In the genomic region with DNA sequence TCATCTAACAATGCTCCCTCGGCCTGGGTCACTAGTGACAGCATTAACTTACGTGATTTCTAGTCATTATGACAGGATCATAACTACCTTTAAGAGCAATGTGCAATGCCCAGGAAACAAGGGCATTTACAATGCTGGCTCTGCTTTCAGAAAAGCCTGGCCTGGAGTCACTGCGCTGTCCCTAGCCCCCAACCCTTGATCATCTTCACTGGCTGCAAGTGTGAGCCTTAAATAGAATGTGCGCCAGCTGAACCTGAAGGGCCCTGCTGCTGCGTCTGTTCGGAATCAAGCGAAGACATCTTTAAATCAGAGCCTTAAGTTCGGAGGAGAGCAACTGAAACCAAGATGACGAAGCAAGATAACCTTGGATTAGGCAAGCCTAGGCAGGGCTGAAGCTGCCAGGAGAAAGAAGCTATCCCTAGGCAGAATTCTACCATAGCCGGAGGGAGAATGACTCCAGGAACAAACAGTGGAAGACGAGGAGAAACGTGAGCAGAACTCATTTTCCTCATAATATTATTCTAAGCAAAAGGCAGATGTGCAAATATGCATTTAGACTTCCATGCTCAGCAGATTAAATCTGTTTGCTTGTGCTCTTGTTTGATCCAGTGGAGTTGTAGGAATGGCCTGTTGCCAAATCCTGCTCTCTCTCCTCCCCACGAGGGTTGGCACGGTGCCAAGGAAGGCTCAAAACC, we compare ENCODE assay signal across 10 mouse cellular contexts. TPM values are rescaled to one million over a fixed set of nuclear protein-coding genes. Genes with fewer than 3 reads are reported as not detected.
DNase-seq lines count a peak whose midpoint lies in the region; ATAC-seq and TF ChIP-seq lines count a peak whose summit lies in the region.
"Had no signal": no experiment of that assay in that cellular context is flagged by ENCODE, and none has a peak within 500 bp of the region (broad histone marks: within the 10 kb centered on the region; RNA-seq: fewer than 3 reads in every experiment).

No protein-coding gene starts in this region.

- H3K27me3 ChIP-seq in kidney, embryonic 15.5 days = no peaks in the 10 kb centered on the region
- H3K27me3 ChIP-seq in liver, postnatal 0 days (ENCODE audit: insufficient read depth, low read length) = no peaks in the 10 kb centered on the region
- H3K27me3 ChIP-seq: CH12.LX; megakaryocyte, embryonic 14.5 days had no signal

- peaks cover 9% of the 10 kb centered on the region; the same call in 1 of the 2 replicates for H3K4me1 ChIP-seq in kidney, embryonic 15.5 days
- H3K4me1 ChIP-seq in liver, postnatal 0 days (ENCODE audit: insufficient read depth) = no peaks in the 10 kb centered on the region
- H3K4me1 ChIP-seq: megakaryocyte, embryonic 14.5 days had no signal

- H3K27ac ChIP-seq in kidney, embryonic 15.5 days = no peak overlapping the region
- H3K27ac ChIP-seq in liver, postnatal 0 days (ENCODE audit: low read depth) = no peak overlapping the region

- H3K4me3 ChIP-seq in kidney, embryonic 15.5 days (replicated peaks) = no peak overlapping the region
- no peak overlapping the region for H3K4me3 ChIP-seq in liver, postnatal 0 days (ENCODE audit: low read depth, low read length)
- H3K4me3 ChIP-seq: megakaryocyte, embryonic 14.5 days had no signal

- H3K9me3 ChIP-seq in kidney, embryonic 15.5 days (replicated peaks) = no peaks in the 10 kb centered on the region
- H3K9me3 ChIP-seq in liver, postnatal 0 days (ENCODE audit: low read length) = no peaks in the 10 kb centered on the region; the same call in 1 of the 2 replicates

- DNase-seq in gastrocnemius, postnatal 10 days = peak; percentile 49
- DNase-seq in gastrocnemius, adult 8-10 months (ENCODE audit: low spot score in 2 of 2) = no peak
- peak; percentile 91 for DNase-seq in brain, embryonic 14.5 days (ENCODE audit: low read depth)
- peak; percentile 28 for DNase-seq in heart, adult 8-10 months (ENCODE audit: low spot score)
- DNase-seq in liver, postnatal 0 days = peak; percentile 43
- peak; percentile 70 to 73 for DNase-seq in right cerebral cortex, adult 2 months (ENCODE audit: low spot score in 2 of 2)
- no peak for DNase-seq in thymus, postnatal 0 days (ENCODE audit: low spot score)

- ATAC-seq in kidney, embryonic 15.5 days (replicated peaks; ENCODE audit: low FRiP score) = 0 out of 2 replicates have a peak, but pooled peaks have one; percentile 7
- ATAC-seq in liver, postnatal 0 days = no peak

- TF ChIP-seq CTCF in brain, embryonic 14.5 days (IDR thresholded peaks at IDR 0.05; ENCODE audit: borderline replicate concordance, extremely low read depth, insufficient read depth, insufficient read length) = no peak
- TF ChIP-seq CTCF in liver, postnatal 0 days (IDR thresholded peaks at IDR 0.05; ENCODE audit: low read depth) = no peak

- H3K9ac ChIP-seq in kidney, embryonic 15.5 days = no peak overlapping the region
- no peak overlapping the region for H3K9ac ChIP-seq in liver, postnatal 0 days (replicated peaks)

- 59% methylated on average over 14 of the region's 14 CpGs for WGBS in kidney, embryonic 15.5 days
- WGBS in liver, postnatal 0 days (ENCODE audit: insufficient replicate concordance) = 74% methylated on average over 14 of the region's 14 CpGs

- no peak for TF ChIP-seq EP300 in liver, postnatal 0 days (IDR thresholded peaks at IDR 0.05; ENCODE audit: low read depth)

- no peaks in the 10 kb centered on the region for H3K36me3 ChIP-seq in kidney, embryonic 15.5 days
- no peaks in the 10 kb centered on the region for H3K36me3 ChIP-seq in liver, postnatal 0 days (replicated peaks; ENCODE audit: insufficient read depth, low read length)

- TF ChIP-seq POLR2A in brain, embryonic 14.5 days (IDR thresholded peaks at IDR 0.05; ENCODE audit: borderline replicate concordance, extremely low read depth, insufficient read depth, insufficient read length, poor library complexity, severe bottlenecking) = no peak

- no peak overlapping the region for H3K4me2 ChIP-seq in kidney, embryonic 15.5 days
- no peak overlapping the region for H3K4me2 ChIP-seq in liver, postnatal 0 days (ENCODE audit: low read depth, low read length)

RNA-seq across cellular contexts. Expression of a gene that starts 52.7 kb away (rescaled TPM):
- 10 to 100 TPM; 28.1 to 29.0 TPM for total RNA-seq in gastrocnemius, postnatal 10 days (2021)
- total RNA-seq in gastrocnemius, adult 8-10 months (2022) = 10 to 100 TPM; 24.3 to 38.5 (median 31.2) TPM
- polyA plus RNA-seq in brain, embryonic 14.5 days (2012; rRNA removed) = 2.3 and 4.7 TPM in 2 replicates
- total RNA-seq in heart, adult 8-10 months (2022) = 10 to 100 TPM; 71.6 to 83.9 (median 77.2) TPM
- 7.2 and 8.4 TPM in 2 replicates for polyA plus RNA-seq in kidney, embryonic 15.5 days (2015; fragmentation: Nextera tagmentation; extraction: Ambion mirVana)
- polyA plus RNA-seq in liver, postnatal 0 days (2015; fragmentation: Nextera tagmentation; extraction: Ambion mirVana) = 0.77 and 1.0 TPM in 2 replicates
- polyA plus RNA-seq in thymus, postnatal 0 days (2015; fragmentation: Nextera tagmentation; extraction: Ambion mirVana) = 2.0 and 2.1 TPM in 2 replicates

Comparison
In these comparisons a context has a peak if more than half of its experiments do, and no peak if none do; other contexts are left out.
1. DNase-seq: peak in gastrocnemius, postnatal 10 days (single experiment), brain, embryonic 14.5 days (single experiment), heart, adult 8-10 months (single experiment), liver, postnatal 0 days (single experiment) and right cerebral cortex, adult 2 months (2 of 2); none in gastrocnemius, adult 8-10 months (0 of 2) and thymus, postnatal 0 days (single experiment).